Mouse (Mus musculus): ENCODE results near the gene Ddx39b.

DNA sequence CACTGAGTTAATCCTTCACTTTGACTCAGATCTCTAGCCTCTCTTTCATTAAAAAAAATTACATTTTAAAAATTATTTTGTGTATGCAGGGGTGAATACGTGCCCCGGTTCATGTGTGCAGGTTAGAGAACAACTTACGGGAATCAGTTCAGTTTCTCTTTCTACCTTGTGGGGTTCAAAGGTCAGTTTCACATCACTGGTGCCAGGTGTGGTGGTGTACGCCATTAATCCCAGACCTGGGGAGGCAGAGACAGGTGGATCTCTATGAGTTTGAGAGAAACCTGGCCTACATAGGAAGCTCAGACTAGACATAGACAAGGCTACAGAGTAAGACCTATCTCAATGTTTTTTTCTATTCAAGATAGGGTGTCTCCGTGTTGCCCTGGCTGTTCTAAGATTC is 28.5 kb upstream of the Ddx39b start:
- TF ChIP-seq CTCF (IDR thresholded peaks at IDR 0.05; ENCODE audit: low read depth, low read length) (no peak), POLR2A (IDR thresholded peaks at IDR 0.05; ENCODE audit: extremely low read depth, insufficient read depth, low read length) (no peak)
